Mouse (Mus musculus) embryonic facial prominence, embryonic 14.5 days (tissue): Measurements from ENCODE around the gene Capn2. TPM values are rescaled to one million over a fixed set of nuclear protein-coding genes. Genes with fewer than 3 reads are reported as not detected.

Experiments used
- ATAC-seq: fragments of 200-750 bp; cut with Nextera tagmentation; 2 replicates; pipeline ENCODE4 v1.8.0; 2017; ENCODE audit warnings: low read depth, moderate number of reproducible peaks, moderate TSS enrichment
- DNase-seq: peaks from one replicate; pipeline ENCODE4 v3.0.0-alpha.2; 2015; ENCODE audit warnings: low spot score
- H3K27ac ChIP-seq: fragments of 300-500 bp; sonication (generic); replicated peaks from 2 replicates; pipeline ENCODE4 v1.5.1; 2014; ENCODE audit warnings: low read depth, mild to moderate bottlenecking, low read length, moderate library complexity
- H3K27me3 ChIP-seq: fragments of 300-500 bp; sonication (generic); replicated peaks from 2 replicates; pipeline ENCODE4 v1.6.1; 2014; ENCODE audit warnings: low read length; ENCODE audit not compliant: control insufficient read depth, insufficient read depth
- H3K36me3 ChIP-seq: fragments of 300-500 bp; sonication (generic); 2 replicates; pipeline ENCODE4 v1.6.1; 2014; ENCODE audit warnings: low read length, mixed read lengths; ENCODE audit not compliant: control insufficient read depth, insufficient read depth
- H3K4me1 ChIP-seq: fragments of 300-500 bp; sonication (generic); 2 replicates; pipeline ENCODE4 v1.6.1; 2014; ENCODE audit warnings: antibody characterized with exemption, low read length; ENCODE audit not compliant: control insufficient read depth, insufficient read depth
- H3K4me2 ChIP-seq: fragments of 300-500 bp; sonication (generic); 2 replicates; pipeline ENCODE4 v1.6.1; 2014; ENCODE audit warnings: low read depth, mild to moderate bottlenecking, low read length, moderate library complexity, mixed read lengths
- H3K4me3 ChIP-seq: fragments of 300-500 bp; sonication (generic); 2 replicates; pipeline ENCODE4 v1.5.1; 2014; ENCODE audit warnings: low read depth, mild to moderate bottlenecking, low read length
- H3K9ac ChIP-seq: fragments of 300-500 bp; sonication (generic); 2 replicates; pipeline ENCODE4 v1.6.1; 2014; ENCODE audit warnings: low read depth, mild to moderate bottlenecking, low read length, moderate library complexity, mixed read lengths
- H3K9me3 ChIP-seq: fragments of 300-500 bp; sonication (generic); 2 replicates; pipeline ENCODE4 v1.6.1; 2016; ENCODE audit warnings: low read length; ENCODE audit not compliant: control insufficient read depth
- WGBS: fragments of 180-500 bp; shearing (Covaris S2); extraction: QIAGEN DNeasy Blood & Tissue Kit; methylation state at CpG from one replicate; pipeline ENCODE4 v1.1.7; 2014; 5-methylcytosine and 5-hydroxymethylcytosine counted together
- polyA plus RNA-seq: library from polyadenylated mRNA; unstranded; fragments of >200 nt; fragmentation: Nextera tagmentation; extraction: Ambion mirVana; gene quantifications from 2 replicates; pipeline ENCODE4 v1.2.1, GENCODE M21; 2014

Gene Capn2
- polyA plus RNA-seq, 1 experiment from 2014 or later, result 115 TPM

GRCm38 (mm10) chr1:182429826-182430225 lies 87.6 kb downstream of the Capn2 start:
- no peak overlapping the region for H3K4me3 ChIP-seq
- no peak overlapping the region for H3K9ac ChIP-seq
- WGBS, result 85% methylated on average over 3 of the region's 3 CpGs
- no peak overlapping the region for H3K27ac ChIP-seq
- no peaks in the 10 kb centered on the region for H3K27me3 ChIP-seq
- no peak overlapping the region for H3K4me2 ChIP-seq
- no peaks in the 10 kb centered on the region for H3K9me3 ChIP-seq
- ATAC-seq (no peak), DNase-seq (no peak)
- H3K36me3 ChIP-seq, result peaks cover 36% of the 10 kb centered on the region
- H3K4me1 ChIP-seq, result peaks cover 9% of the 10 kb centered on the region; the same call in 1 of the 2 replicates

- Histone ChIP-seq H3K4me1 (peaks cover 9% of the 10 kb centered on the region; the same call in 1 of the 2 replicates), H3K4me3 (no peak overlapping the region), H3K36me3 (peaks cover 24% of the 10 kb centered on the region), H3K9ac (no peak overlapping the region), H3K27me3 (no peaks in the 10 kb centered on the region), H3K27ac (no peak overlapping the region), H3K4me2 (no peak overlapping the region), H3K9me3 (no peaks in the 10 kb centered on the region)
- ATAC-seq (no peak), DNase-seq (no peak)
- WGBS, result 92% methylated on average over 1 of the region's 1 CpGs
Observed at GRCm38 (mm10) chr1:182427426-182427825, 90.0 kb downstream of the Capn2 start.

GRCm38 (mm10) chr1:182426444-182426843 lies 91.0 kb downstream of the Capn2 start:
- DNase-seq (no peak), ATAC-seq (no peak)
- H3K4me1 ChIP-seq, result peaks cover 9% of the 10 kb centered on the region; the same call in 1 of the 2 replicates
- no peaks in the 10 kb centered on the region for H3K27me3 ChIP-seq
- no peak overlapping the region for H3K27ac ChIP-seq
- H3K4me2 ChIP-seq, result no peak overlapping the region
- no peak overlapping the region for H3K4me3 ChIP-seq
- peaks cover 14% of the 10 kb centered on the region for H3K36me3 ChIP-seq
- WGBS, result 32% methylated on average over 2 of the region's 2 CpGs
- H3K9me3 ChIP-seq, result no peaks in the 10 kb centered on the region
- no peak overlapping the region for H3K9ac ChIP-seq

- Histone ChIP-seq H3K4me1 (peaks cover 9% of the 10 kb centered on the region; the same call in 1 of the 2 replicates), H3K36me3 (peaks cover 5% of the 10 kb centered on the region; the same call in 1 of the 2 replicates), H3K27me3 (no peaks in the 10 kb centered on the region), H3K4me3 (no peak overlapping the region), H3K9me3 (no peaks in the 10 kb centered on the region), H3K27ac (peak overlapping the region; percentile 29; the same call in 1 of the 2 replicates), H3K9ac (no peak overlapping the region), H3K4me2 (no peak overlapping the region)
- 61% methylated on average over 3 of the region's 3 CpGs for WGBS
- DNase-seq (no peak), ATAC-seq (no peak)
Observed at GRCm38 (mm10) chr1:182425176-182425575, 92.2 kb downstream of the Capn2 start.

- ATAC-seq, result no peak
- no peak overlapping the region for H3K4me2 ChIP-seq
- no peak overlapping the region for H3K4me3 ChIP-seq
- 55% methylated on average over 2 of the region's 2 CpGs for WGBS
- H3K9ac ChIP-seq, result no peak overlapping the region
- no peaks in the 10 kb centered on the region for H3K27me3 ChIP-seq
- DNase-seq, result peak; percentile 32
- no peaks in the 10 kb centered on the region for H3K9me3 ChIP-seq
- peaks cover 3% of the 10 kb centered on the region; the same call in 1 of the 2 replicates for H3K36me3 ChIP-seq
- H3K4me1 ChIP-seq, result peaks cover 9% of the 10 kb centered on the region; the same call in 1 of the 2 replicates
- H3K27ac ChIP-seq, result no peak overlapping the region
Observed at GRCm38 (mm10) chr1:182424274-182424673, 93.1 kb downstream of the Capn2 start.

- ATAC-seq (no peak), DNase-seq (no peak)
- Histone ChIP-seq H3K36me3 (no peaks in the 10 kb centered on the region), H3K27ac (no peak overlapping the region), H3K27me3 (no peaks in the 10 kb centered on the region), H3K9ac (no peak overlapping the region), H3K4me2 (no peak overlapping the region), H3K4me1 (no peaks in the 10 kb centered on the region; the same call in none of the 2 replicates), H3K4me3 (no peak overlapping the region), H3K9me3 (no peaks in the 10 kb centered on the region)
- WGBS, result 61% methylated on average over 3 of the region's 3 CpGs
Observed at GRCm38 (mm10) chr1:182419481-182419880, 97.9 kb downstream of the Capn2 start.

Other genes with a start within 250 kb of the Capn2 start
- gene Degs1, start 234.8 kb downstream of the Capn2 start, polyA plus RNA-seq, result 149 and 152 TPM in 2 replicates
- gene Fbxo28, start 176.0 kb downstream of the Capn2 start, polyA plus RNA-seq, result 24.3 and 25.4 TPM in 2 replicates
- 23.2 and 24.1 TPM in 2 replicates for gene Trp53bp2, start 108.4 kb downstream of the Capn2 start, polyA plus RNA-seq
- 0.07 and 0.16 TPM in 2 replicates for gene Capn8, start 47.4 kb upstream of the Capn2 start, polyA plus RNA-seq
- gene Ccdc185, start 231.6 kb upstream of the Capn2 start, polyA plus RNA-seq, result not detected in 2 replicates
- gene Susd4, start 246.3 kb upstream of the Capn2 start, polyA plus RNA-seq, result 11.7 and 15.0 TPM in 2 replicates